Mouse (Mus musculus): ENCODE measurements around the gene Gpn2.

GRCm38 (mm10) chr4:133574843-133575202, 9.3 kb upstream of the Gpn2 start:
- no peak for TF ChIP-seq POLR2A (IDR thresholded peaks at IDR 0.05; ENCODE audit: borderline replicate concordance, low read depth, low read length)
- no peak for TF ChIP-seq CTCF (IDR thresholded peaks at IDR 0.05; ENCODE audit: low read depth, low read length)

All from bone marrow macrophage, adult 2 months (primary cell).